Mouse (Mus musculus) olfactory bulb, adult 2 months (tissue): ENCODE measurements at regions not wholly inside any gene's neighbourhood (a gene's known extent, or its start where the extent isn't known, plus 50 kb on each side); places are given as distances from the start of the nearest gene placed in this dataset.

Experiments used
- CTCF ChIP-seq: fragments of 200-500 bp; IDR thresholded peaks from 2 replicates; pipeline ENCODE4 v1.5.1; 2012; ENCODE audit warnings: low read depth, mild to moderate bottlenecking, low read length, moderate library complexity; ENCODE audit not compliant: insufficient read depth
- POLR2A ChIP-seq: fragments of 200-500 bp; IDR thresholded peaks from 2 replicates; pipeline ENCODE4 v1.6.1; 2012; ENCODE audit warnings: mild to moderate bottlenecking, low read depth, low read length, moderate library complexity; ENCODE audit not compliant: insufficient read depth

GRCm38 (mm10) chr9:116228443-116228842 is 53.3 kb upstream of the Tgfbr2 start:
- no peak for TF ChIP-seq CTCF
- no peak for TF ChIP-seq POLR2A
